Mouse (Mus musculus) liver, adult 2 months (tissue): ENCODE measurements at regions not wholly inside any gene's neighbourhood (a gene's known extent, or its start where the extent isn't known, plus 50 kb on each side); places are given as distances from the start of the nearest gene placed in this dataset.

Experiments used
- DNase-seq: peaks from one replicate; pipeline ENCODE4 v3.0.0-alpha.2; 2011; ENCODE audit warnings: low read depth, low spot score; ENCODE audit errors: extremely low read depth
- H3K27ac ChIP-seq: fragments of 200-500 bp; replicated peaks from 2 replicates; pipeline ENCODE4 v1.5.1; 2012; ENCODE audit warnings: low read depth, mild to moderate bottlenecking, control low read depth, inconsistent platforms, low read length; ENCODE audit not compliant: insufficient read depth
- H3K27me3 ChIP-seq: fragments of 200-500 bp; 2 replicates; pipeline ENCODE4 v1.6.1; 2012; ENCODE audit warnings: mild to moderate bottlenecking, moderate library complexity, low read length, inconsistent platforms; ENCODE audit not compliant: control insufficient read depth, insufficient read depth
- H3K36me3 ChIP-seq: fragments of 200-500 bp; 2 replicates; pipeline ENCODE4 v1.6.1; 2012; ENCODE audit warnings: low read length, inconsistent platforms; ENCODE audit not compliant: control insufficient read depth, insufficient read depth
- H3K4me1 ChIP-seq: fragments of 200-500 bp; 2 replicates; pipeline ENCODE4 v1.6.1; 2011; ENCODE audit warnings: low read length; ENCODE audit not compliant: control insufficient read depth, insufficient read depth
- H3K4me3 ChIP-seq: fragments of 200-500 bp; 2 replicates; pipeline ENCODE4 v1.5.1; 2011; ENCODE audit warnings: low read depth, mild to moderate bottlenecking, control low read depth, low read length, moderate library complexity; ENCODE audit not compliant: insufficient read depth
- H3K79me2 ChIP-seq: fragments of 200-500 bp; 2 replicates; pipeline ENCODE4 v1.6.1; 2012; ENCODE audit warnings: inconsistent platforms, mild to moderate bottlenecking, low read length, moderate library complexity; ENCODE audit not compliant: control insufficient read depth, insufficient read depth
- H3K9ac ChIP-seq: fragments of 200-500 bp; 2 replicates; pipeline ENCODE4 v1.6.1; 2012; ENCODE audit warnings: low read depth, mild to moderate bottlenecking, control low read depth, inconsistent platforms, low read length
- CTCF ChIP-seq: fragments of 200-500 bp; IDR thresholded peaks from 2 replicates; pipeline ENCODE4 v1.5.1; 2011; ENCODE audit warnings: low read depth, low read length, control low read depth
- POLR2A ChIP-seq: fragments of 200-500 bp; IDR thresholded peaks from 2 replicates; pipeline ENCODE4 v1.6.1; 2011; ENCODE audit warnings: low read length, control low read depth; ENCODE audit not compliant: insufficient read depth; ENCODE audit errors: extremely low read depth
- WGBS: fragments of 180-500 bp; shearing (Covaris S2); methylation state at CpG from one replicate; pipeline ENCODE4 v1.1.7; 2018; 5-methylcytosine and 5-hydroxymethylcytosine counted together

DNA sequence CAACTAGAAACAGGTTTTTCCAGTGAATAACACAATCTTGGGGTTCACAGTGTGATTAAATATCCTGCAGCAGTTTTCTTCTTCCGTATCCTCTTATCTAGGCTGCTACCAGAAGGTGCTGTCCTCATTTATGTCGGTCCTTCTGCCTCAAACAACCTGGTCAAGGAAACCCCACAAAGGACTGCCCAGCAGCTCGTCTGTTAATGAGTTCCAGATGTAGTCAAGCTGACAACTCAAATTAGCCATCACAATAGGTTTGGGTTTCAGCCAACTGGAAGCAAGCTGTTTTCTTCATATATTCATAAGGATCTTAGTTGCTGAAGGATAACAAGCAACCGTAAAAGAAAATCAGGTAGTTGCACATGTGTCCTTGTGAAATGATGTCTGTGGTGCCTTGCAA lies 64.3 kb upstream of the Itga6 start:
- Histone ChIP-seq H3K4me1 (no peaks in the 10 kb centered on the region), H3K27me3 (no peaks in the 10 kb centered on the region), H3K27ac (no peak overlapping the region), H3K4me3 (no peak overlapping the region), H3K9ac (no peak overlapping the region), H3K79me2 (no peaks in the 10 kb centered on the region), H3K36me3 (no peaks in the 10 kb centered on the region)
- TF ChIP-seq POLR2A = no peak
- TF ChIP-seq CTCF = no peak
- no peak for DNase-seq
- WGBS = 92% methylated on average over 4 of the region's 4 CpGs

- H3K79me2 ChIP-seq = no peaks in the 10 kb centered on the region
- H3K36me3 ChIP-seq = no peaks in the 10 kb centered on the region
- no peak for DNase-seq
- 92% methylated on average over 4 of the region's 4 CpGs for WGBS
- H3K4me3 ChIP-seq = no peak overlapping the region
- no peak overlapping the region for H3K27ac ChIP-seq
- no peaks in the 10 kb centered on the region for H3K4me1 ChIP-seq
- H3K27me3 ChIP-seq = no peaks in the 10 kb centered on the region
- TF ChIP-seq POLR2A = no peak
- TF ChIP-seq CTCF = no peak
- no peak overlapping the region for H3K9ac ChIP-seq
These were observed 62.0 kb upstream of the Itga6 start for GRCm38 (mm10) chr2:71683375-71683774.

DNA sequence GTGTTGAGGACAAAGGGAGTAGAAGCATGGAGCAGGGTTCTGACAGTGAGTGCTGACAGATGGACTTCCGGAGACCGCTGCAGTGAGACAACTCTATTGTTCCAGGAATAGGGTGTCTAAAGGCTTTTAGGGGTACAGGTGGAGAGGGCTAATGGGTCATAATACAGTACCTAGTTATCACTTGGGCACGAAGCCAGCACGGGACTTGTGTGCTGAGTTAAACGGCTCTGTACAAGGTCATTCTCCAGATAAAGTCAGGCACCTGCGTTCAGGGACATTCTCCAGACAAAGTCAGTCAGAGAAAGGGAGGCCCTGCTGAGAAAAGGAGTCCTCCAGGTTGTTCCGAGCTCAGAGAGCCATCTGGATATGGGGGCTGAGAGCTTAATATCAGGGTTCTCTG lies 60.2 kb upstream of the Itga6 start:
- H3K79me2 ChIP-seq = no peaks in the 10 kb centered on the region

GRCm38 (mm10) chr2:71689041-71689440 lies 56.4 kb upstream of the Itga6 start:
- H3K27me3 ChIP-seq = no peaks in the 10 kb centered on the region
- H3K4me1 ChIP-seq = 0 out of 2 replicates have a peak, but pooled peaks cover 2% of the 10 kb centered on the region
- WGBS = 90% methylated on average over 4 of the region's 4 CpGs
- no peak overlapping the region for H3K4me3 ChIP-seq
- H3K36me3 ChIP-seq = no peaks in the 10 kb centered on the region
- TF ChIP-seq CTCF (no peak), POLR2A (no peak)
- no peaks in the 10 kb centered on the region for H3K79me2 ChIP-seq
- H3K9ac ChIP-seq = no peak overlapping the region
- H3K27ac ChIP-seq = no peak overlapping the region
- DNase-seq = no peak

More for the DNA sequence above, 60.2 kb upstream of the Itga6 start:
- 67% methylated on average over 7 of the region's 7 CpGs for WGBS
- TF ChIP-seq POLR2A (no peak), CTCF (no peak)
- Histone ChIP-seq H3K36me3 (no peaks in the 10 kb centered on the region), H3K4me3 (no peak overlapping the region), H3K9ac (no peak overlapping the region), H3K4me1 (no peaks in the 10 kb centered on the region), H3K27ac (no peak overlapping the region), H3K27me3 (no peaks in the 10 kb centered on the region)
- no peak for DNase-seq

- no peak overlapping the region for H3K4me3 ChIP-seq
- no peaks in the 10 kb centered on the region for H3K79me2 ChIP-seq
- TF ChIP-seq POLR2A (no peak), CTCF (no peak)
- DNase-seq = no peak
- no peaks in the 10 kb centered on the region for H3K36me3 ChIP-seq
- 0 out of 2 replicates have a peak, but pooled peaks cover 2% of the 10 kb centered on the region for H3K4me1 ChIP-seq
- H3K9ac ChIP-seq = no peak overlapping the region
- 52% methylated on average over 27 of the region's 27 CpGs for WGBS
- no peaks in the 10 kb centered on the region for H3K27me3 ChIP-seq
- no peak overlapping the region for H3K27ac ChIP-seq
These were observed 54.9 kb upstream of the Itga6 start for GRCm38 (mm10) chr2:71690277-71691161.

DNA sequence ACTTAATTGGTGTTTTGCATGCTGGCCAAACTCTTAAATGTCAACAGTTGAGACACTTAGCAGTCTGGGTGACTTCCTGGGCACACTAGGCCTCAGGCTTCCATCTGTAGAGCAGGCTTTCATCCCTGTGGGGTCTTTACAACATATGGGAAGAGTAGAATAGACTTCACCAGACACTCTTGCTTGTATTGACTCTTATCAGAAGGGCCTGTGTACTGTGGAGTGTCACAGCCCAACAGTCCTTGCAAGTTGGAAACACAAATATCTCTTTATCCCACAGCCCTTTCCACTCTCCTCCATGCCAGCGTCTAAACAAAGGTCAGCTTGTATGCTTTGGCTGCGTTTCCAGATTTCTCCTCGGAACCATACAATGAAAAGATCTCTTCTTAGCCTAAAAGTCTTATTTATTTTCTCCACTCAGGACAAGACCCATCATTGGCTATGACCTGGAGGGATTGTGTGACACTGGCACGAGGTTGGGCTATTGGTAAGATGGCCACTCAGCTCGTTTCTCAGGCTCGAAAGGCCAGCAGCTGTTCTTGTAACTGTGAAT lies 50.6 kb upstream of the Itga6 start:
- Histone ChIP-seq H3K27me3 (no peaks in the 10 kb centered on the region), H3K4me1 (0 out of 2 replicates have a peak, but pooled peaks cover 2% of the 10 kb centered on the region), H3K36me3 (no peaks in the 10 kb centered on the region), H3K27ac (no peak overlapping the region), H3K4me3 (no peak overlapping the region), H3K79me2 (no peaks in the 10 kb centered on the region), H3K9ac (no peak overlapping the region)
- WGBS = 66% methylated on average over 6 of the region's 6 CpGs
- no peak for TF ChIP-seq POLR2A
- no peak for TF ChIP-seq CTCF
- DNase-seq = no peak
